Mouse (Mus musculus): ENCODE results near the gene Fgf12.

DNA sequence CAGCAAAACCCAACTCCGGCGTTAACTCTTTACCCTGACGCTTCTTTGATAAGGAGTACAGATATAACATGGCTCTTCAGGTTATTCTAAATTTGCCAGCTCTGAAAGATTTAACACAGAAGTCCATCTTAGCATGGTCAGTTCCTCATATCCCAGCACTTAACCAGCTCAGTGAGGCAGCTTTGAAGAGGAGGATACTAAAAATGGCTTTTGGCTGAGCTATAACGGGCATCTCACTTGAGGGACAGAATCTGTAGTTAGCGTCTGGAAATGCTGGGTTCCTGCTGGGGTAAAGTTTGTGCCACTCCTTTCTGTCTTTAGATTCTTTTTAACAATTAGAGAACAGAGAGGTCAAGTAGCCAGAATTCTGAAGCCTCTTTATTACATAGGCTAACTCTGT is 121.1 kb downstream of the Fgf12 start:
- TF ChIP-seq CTCF (IDR thresholded peaks at IDR 0.05; ENCODE audit: low read depth) (no peak), EP300 (IDR thresholded peaks at IDR 0.05; ENCODE audit: low read depth) (no peak)
